Mouse (Mus musculus): ENCODE results near the gene Synj2.
"Not testable (repeated sequence)": the region's sequence is repeated elsewhere in the genome, so short reads cannot be mapped to it uniquely, and the experiment has no call there.

Synj2 gene

GRCm38 (mm10) chr17:6001836-6002235, 60.8 kb downstream of the Synj2 start:
- no peak for DNase-seq

- no peak for DNase-seq
Measured at GRCm38 (mm10) chr17:6002563-6002962, 61.5 kb downstream of the Synj2 start.

GRCm38 (mm10) chr17:6003661-6004060, 62.6 kb downstream of the Synj2 start:
- no peak for DNase-seq

GRCm38 (mm10) chr17:6005246-6005637, 64.2 kb downstream of the Synj2 start:
- peak; percentile 41 for DNase-seq

GRCm38 (mm10) chr17:6005638-6006471, 64.8 kb downstream of the Synj2 start:
- DNase-seq: peak; percentile 60

GRCm38 (mm10) chr17:6007101-6007780, 66.2 kb downstream of the Synj2 start:
- DNase-seq: no peak

GRCm38 (mm10) chr17:6007902-6008301, 66.8 kb downstream of the Synj2 start:
- DNase-seq: no peak

- DNase-seq: no peak
Measured at GRCm38 (mm10) chr17:6008590-6008989, 67.5 kb downstream of the Synj2 start.

- no peak for DNase-seq
Measured at GRCm38 (mm10) chr17:6009606-6010005, 68.5 kb downstream of the Synj2 start.

- DNase-seq: no peak
Measured at GRCm38 (mm10) chr17:6013079-6013478, 72.0 kb downstream of the Synj2 start.

- DNase-seq: no peak
Measured at GRCm38 (mm10) chr17:6014985-6015384, 73.9 kb downstream of the Synj2 start.

- DNase-seq: peak; percentile 77
Measured at GRCm38 (mm10) chr17:6016213-6016780, 75.2 kb downstream of the Synj2 start.

- DNase-seq: no peak
Measured at GRCm38 (mm10) chr17:6017268-6017667, 76.2 kb downstream of the Synj2 start.

- DNase-seq: no peak
Measured at GRCm38 (mm10) chr17:6018348-6018747, 77.3 kb downstream of the Synj2 start.

- DNase-seq: peak; percentile 64
Measured at GRCm38 (mm10) chr17:6019776-6020175, 78.7 kb downstream of the Synj2 start.

- no peak for DNase-seq
Measured at GRCm38 (mm10) chr17:6020636-6021035, 79.6 kb downstream of the Synj2 start.

GRCm38 (mm10) chr17:6021374-6021789, 80.3 kb downstream of the Synj2 start:
- not testable (repeated sequence) for DNase-seq

GRCm38 (mm10) chr17:6025831-6026230, 84.8 kb downstream of the Synj2 start:
- no peak for DNase-seq

GRCm38 (mm10) chr17:6035661-6036060, 94.6 kb downstream of the Synj2 start:
- no peak for DNase-seq

GRCm38 (mm10) chr17:6036458-6036857, 95.4 kb downstream of the Synj2 start:
- DNase-seq: no peak

- no peak for DNase-seq
Measured at GRCm38 (mm10) chr17:6036872-6037271, 95.8 kb downstream of the Synj2 start.

- no peak for DNase-seq
Measured at GRCm38 (mm10) chr17:6037507-6037906, 96.4 kb downstream of the Synj2 start.

GRCm38 (mm10) chr17:6052801-6053200, 111.7 kb downstream of the Synj2 start:
- no peak for DNase-seq

- peak; percentile 84 for DNase-seq
Measured at GRCm38 (mm10) chr17:6054934-6055355, 113.9 kb downstream of the Synj2 start.
